Mouse (Mus musculus): ENCODE measurements around the gene Zfp142. TPM values are rescaled to one million over a fixed set of nuclear protein-coding genes. Genes with fewer than 3 reads are reported as not detected.

The Zfp142 gene
- polyA plus RNA-seq, 1 experiment from 2014 or later = 6.9 TPM

- no peaks in the 10 kb centered on the region for H3K27me3 ChIP-seq
- H3K9me3 ChIP-seq = no peaks in the 10 kb centered on the region
- 92% methylated on average over 29 of the region's 29 CpGs for WGBS
- no peak for ATAC-seq (ENCODE audit: borderline replicate concordance, extremely low read depth, low FRiP score, low TSS enrichment)
- no peak overlapping the region for H3K27ac ChIP-seq
- no peak overlapping the region for H3K9ac ChIP-seq
- H3K4me1 ChIP-seq = no peaks in the 10 kb centered on the region
- no peak overlapping the region for H3K4me3 ChIP-seq
- no peak overlapping the region for H3K4me2 ChIP-seq
- H3K36me3 ChIP-seq = peaks cover 86% of the 10 kb centered on the region
Observed at GRCm38 (mm10) chr1:74569739-74570719, 18.0 kb downstream of the Zfp142 start.

- no peak overlapping the region for H3K27ac ChIP-seq
- no peak for ATAC-seq (ENCODE audit: borderline replicate concordance, extremely low read depth, low FRiP score, low TSS enrichment)
- H3K4me3 ChIP-seq = no peak overlapping the region
- WGBS = 90% methylated on average over 6 of the region's 6 CpGs
- H3K36me3 ChIP-seq = peaks cover 61% of the 10 kb centered on the region
- no peaks in the 10 kb centered on the region for H3K9me3 ChIP-seq
- H3K4me1 ChIP-seq = no peaks in the 10 kb centered on the region
- H3K27me3 ChIP-seq = no peaks in the 10 kb centered on the region
- H3K9ac ChIP-seq = no peak overlapping the region
- no peak overlapping the region for H3K4me2 ChIP-seq
Observed at GRCm38 (mm10) chr1:74565834-74566233, 22.2 kb downstream of the Zfp142 start.

- H3K4me3 ChIP-seq = no peak overlapping the region
- 75% methylated on average over 5 of the region's 5 CpGs for WGBS
- H3K9me3 ChIP-seq = no peaks in the 10 kb centered on the region
- no peaks in the 10 kb centered on the region for H3K4me1 ChIP-seq
- no peak overlapping the region for H3K9ac ChIP-seq
- no peak overlapping the region for H3K4me2 ChIP-seq
- no peaks in the 10 kb centered on the region for H3K27me3 ChIP-seq
- no peak overlapping the region for H3K27ac ChIP-seq
- ATAC-seq (ENCODE audit: borderline replicate concordance, extremely low read depth, low FRiP score, low TSS enrichment) = no peak
- peaks cover 7% of the 10 kb centered on the region; the same call in 1 of the 2 replicates for H3K36me3 ChIP-seq
Observed at GRCm38 (mm10) chr1:74559061-74559460, 29.0 kb downstream of the Zfp142 start.

- no peak within 1 kb of the TSS for H3K27ac ChIP-seq
- no peak within 1 kb of the TSS for H3K9ac ChIP-seq
- H3K4me2 ChIP-seq = no peak within 1 kb of the TSS
- H3K9me3 ChIP-seq = no peaks in the 10 kb centered on the region
- no peak within 1 kb of the TSS for H3K4me3 ChIP-seq
- H3K4me1 ChIP-seq = peaks cover 3% of the 10 kb centered on the region; the same call in 1 of the 2 replicates
- WGBS = 69% methylated on average over 4 of the region's 4 CpGs
- ATAC-seq (ENCODE audit: borderline replicate concordance, extremely low read depth, low FRiP score, low TSS enrichment) = no peak
- H3K27me3 ChIP-seq = no peaks in the 10 kb centered on the region
- H3K36me3 ChIP-seq = no peaks in the 10 kb centered on the region
Observed at GRCm38 (mm10) chr1:74544184-74544583, 43.9 kb downstream of the Zfp142 start, which contains the start of gene Usp37. Gene Usp37 (minus strand): TSS chr1:74544284.

- no peaks in the 10 kb centered on the region for H3K27me3 ChIP-seq
- no peaks in the 10 kb centered on the region for H3K36me3 ChIP-seq
- ATAC-seq (ENCODE audit: borderline replicate concordance, extremely low read depth, low FRiP score, low TSS enrichment) = no peak
- H3K4me3 ChIP-seq = no peak within 1 kb of the TSS
- H3K27ac ChIP-seq = no peak within 1 kb of the TSS
- H3K4me1 ChIP-seq = peaks cover 3% of the 10 kb centered on the region; the same call in 1 of the 2 replicates
- H3K9ac ChIP-seq = no peak within 1 kb of the TSS
- 7% methylated on average over 6 of the region's 6 CpGs for WGBS
- no peak within 1 kb of the TSS for H3K4me2 ChIP-seq
- no peaks in the 10 kb centered on the region for H3K9me3 ChIP-seq
Observed at GRCm38 (mm10) chr1:74542451-74542961, 45.5 kb downstream of the Zfp142 start, which contains the start of gene Plcd4. Gene Plcd4 (plus strand): TSS chr1:74542888.

- no peak overlapping the region for H3K4me3 ChIP-seq
- H3K27ac ChIP-seq = no peak overlapping the region
- no peak for ATAC-seq (ENCODE audit: borderline replicate concordance, extremely low read depth, low FRiP score, low TSS enrichment)
- H3K4me2 ChIP-seq = no peak overlapping the region
- no peaks in the 10 kb centered on the region for H3K36me3 ChIP-seq
- H3K27me3 ChIP-seq = no peaks in the 10 kb centered on the region
- peaks cover 3% of the 10 kb centered on the region; the same call in 1 of the 2 replicates for H3K4me1 ChIP-seq
- H3K9me3 ChIP-seq = no peaks in the 10 kb centered on the region
- H3K9ac ChIP-seq = no peak overlapping the region
Observed at GRCm38 (mm10) chr1:74538650-74539049, 49.4 kb downstream of the Zfp142 start.

GRCm38 (mm10) chr1:74528589-74528988 is 59.5 kb downstream of the Zfp142 start:
- no peaks in the 10 kb centered on the region for H3K9me3 ChIP-seq
- WGBS = 88% methylated on average over 7 of the region's 7 CpGs
- no peak overlapping the region for H3K9ac ChIP-seq
- H3K4me1 ChIP-seq = no peaks in the 10 kb centered on the region
- H3K27me3 ChIP-seq = no peaks in the 10 kb centered on the region
- no peak overlapping the region for H3K4me2 ChIP-seq
- H3K36me3 ChIP-seq = peaks cover 82% of the 10 kb centered on the region
- ATAC-seq (ENCODE audit: borderline replicate concordance, extremely low read depth, low FRiP score, low TSS enrichment) = no peak
- no peak overlapping the region for H3K4me3 ChIP-seq
- no peak overlapping the region for H3K27ac ChIP-seq

- Histone ChIP-seq H3K4me2 (no peak overlapping the region), H3K9ac (no peak overlapping the region), H3K4me1 (no peaks in the 10 kb centered on the region), H3K9me3 (no peaks in the 10 kb centered on the region), H3K4me3 (no peak overlapping the region), H3K27me3 (no peaks in the 10 kb centered on the region), H3K36me3 (peaks cover 88% of the 10 kb centered on the region), H3K27ac (no peak overlapping the region)
- 88% methylated on average over 4 of the region's 4 CpGs for WGBS
- ATAC-seq (ENCODE audit: borderline replicate concordance, extremely low read depth, low FRiP score, low TSS enrichment) = no peak
Observed at GRCm38 (mm10) chr1:74524746-74525145, 63.3 kb downstream of the Zfp142 start.

GRCm38 (mm10) chr1:74519875-74520274 is 68.2 kb downstream of the Zfp142 start:
- Histone ChIP-seq H3K4me1 (no peaks in the 10 kb centered on the region), H3K9ac (no peak overlapping the region), H3K27ac (no peak overlapping the region), H3K4me2 (no peak overlapping the region), H3K9me3 (no peaks in the 10 kb centered on the region), H3K4me3 (no peak overlapping the region), H3K36me3 (peaks cover 63% of the 10 kb centered on the region), H3K27me3 (no peaks in the 10 kb centered on the region)
- ATAC-seq (ENCODE audit: borderline replicate concordance, extremely low read depth, low FRiP score, low TSS enrichment) = no peak

Small RNA genes within 50 kb of the gene (microRNA-seq; reads per million reads assigned to microRNA genes)
- gene Gm25035 = not detected

Other genes starting within 250 kb of the Zfp142 start
- 1.1 TPM in 2 replicates for gene Catip, start 226.1 kb downstream of the Zfp142 start, polyA plus RNA-seq (2015; fragmentation: Nextera tagmentation; extraction: Ambion mirVana)
- 4.5 and 4.6 TPM in 2 replicates for gene Slc11a1, start 213.1 kb downstream of the Zfp142 start, polyA plus RNA-seq (2015; fragmentation: Nextera tagmentation; extraction: Ambion mirVana)
- gene Ctdsp1, start 196.7 kb downstream of the Zfp142 start, polyA plus RNA-seq (2015; fragmentation: Nextera tagmentation; extraction: Ambion mirVana) = 93.0 and 96.0 TPM in 2 replicates
- gene Vil1, start 178.9 kb downstream of the Zfp142 start, polyA plus RNA-seq (2015; fragmentation: Nextera tagmentation; extraction: Ambion mirVana) = 0.34 and 0.40 TPM in 2 replicates
- 66.9 and 69.5 TPM in 2 replicates for gene Cnot9, start 82.2 kb downstream of the Zfp142 start, polyA plus RNA-seq (2015; fragmentation: Nextera tagmentation; extraction: Ambion mirVana)
- gene Plcd4, start 45.4 kb downstream of the Zfp142 start, polyA plus RNA-seq (2015; fragmentation: Nextera tagmentation; extraction: Ambion mirVana) = 0.68 and 0.80 TPM in 2 replicates
- 30.9 and 31.0 TPM in 2 replicates for gene Usp37, start 44.0 kb downstream of the Zfp142 start, polyA plus RNA-seq (2015; fragmentation: Nextera tagmentation; extraction: Ambion mirVana)
- gene Bcs1l, start within 50 bp of the Zfp142 start, polyA plus RNA-seq (2015; fragmentation: Nextera tagmentation; extraction: Ambion mirVana) = 18.4 and 20.0 TPM in 2 replicates
- 32.4 and 33.7 TPM in 2 replicates for gene Rnf25, start 13.2 kb upstream of the Zfp142 start, polyA plus RNA-seq (2015; fragmentation: Nextera tagmentation; extraction: Ambion mirVana)
- gene Stk36, start 13.2 kb upstream of the Zfp142 start, polyA plus RNA-seq (2015; fragmentation: Nextera tagmentation; extraction: Ambion mirVana) = 7.8 and 8.9 TPM in 2 replicates
- gene Ttll4, start 73.5 kb upstream of the Zfp142 start, polyA plus RNA-seq (2015; fragmentation: Nextera tagmentation; extraction: Ambion mirVana) = 15.9 and 16.5 TPM in 2 replicates
- 3.0 TPM in 2 replicates for gene Cyp27a1, start 125.3 kb upstream of the Zfp142 start, polyA plus RNA-seq (2015; fragmentation: Nextera tagmentation; extraction: Ambion mirVana)
- 0.34 and 0.57 TPM in 2 replicates for gene Prkag3, start 161.0 kb upstream of the Zfp142 start, polyA plus RNA-seq (2015; fragmentation: Nextera tagmentation; extraction: Ambion mirVana)
- gene Wnt6, start 183.6 kb upstream of the Zfp142 start, polyA plus RNA-seq (2015; fragmentation: Nextera tagmentation; extraction: Ambion mirVana) = 1.2 TPM in 2 replicates
- 0.20 and 0.25 TPM in 2 replicates for gene Wnt10a, start 203.3 kb upstream of the Zfp142 start, polyA plus RNA-seq (2015; fragmentation: Nextera tagmentation; extraction: Ambion mirVana)

All from lung, embryonic 15.5 days (tissue).